Comparison of ENCODE assay signal across 15 mouse cellular contexts in genomic region chr10:69951426-69951825, GRCm38 (mm10).
"Had no signal": no experiment of that assay in that cellular context is flagged by ENCODE, and none has a peak within 500 bp of the region (broad histone marks: within the 10 kb centered on the region; RNA-seq: fewer than 3 reads in every experiment).

No protein-coding gene starts in this region.

- H3K4me3 ChIP-seq: neural tube, embryonic 15.5 days; stomach, embryonic 15.5 days had no signal

- DNase-seq: retina, postnatal 1 day; right cerebral cortex, adult 18-20 months; right cerebral cortex, postnatal 14 days; right cerebral cortex, postnatal 25 days; right cerebral cortex, postnatal 4 days; spleen, adult 18-20 months; thymus, adult 18-20 months; thymus, adult 2 months; thymus, postnatal 14 days; thymus, postnatal 25 days; thymus, postnatal 36 days; thymus, postnatal 4 days had no signal

- H3K27me3 ChIP-seq: neural tube, embryonic 15.5 days; stomach, embryonic 15.5 days had no signal

- H3K9me3 ChIP-seq: neural tube, embryonic 15.5 days; stomach, embryonic 15.5 days had no signal

- H3K27ac ChIP-seq: neural tube, embryonic 15.5 days; stomach, embryonic 15.5 days; stomach, postnatal 0 days had no signal

- H3K4me1 ChIP-seq: stomach, embryonic 15.5 days had no signal

- H3K36me3 ChIP-seq: stomach, embryonic 15.5 days had no signal

- H3K9ac ChIP-seq: neural tube, embryonic 15.5 days; stomach, embryonic 15.5 days had no signal
